Mouse (Mus musculus) kidney, embryonic 16.5 days (tissue): ENCODE measurements around the gene Plekhm2. TPM values are rescaled to one million over a fixed set of nuclear protein-coding genes. Genes with fewer than 3 reads are reported as not detected.

Experiments
- ATAC-seq: fragments of 200-750 bp; cut with Nextera tagmentation; 2 replicates; pipeline ENCODE4 v1.8.0; 2017; ENCODE audit warnings: moderate TSS enrichment; ENCODE audit not compliant: low FRiP score, low TSS enrichment
- H3K27ac ChIP-seq: fragments of 300-500 bp; sonication (generic); 2 replicates; pipeline ENCODE4 v1.5.1; 2014; ENCODE audit warnings: low read length
- H3K27me3 ChIP-seq: fragments of 300-500 bp; sonication (generic); 2 replicates; pipeline ENCODE4 v1.6.1; 2014; ENCODE audit warnings: low read length, control low read depth, mixed read lengths; ENCODE audit not compliant: insufficient read depth
- H3K36me3 ChIP-seq: fragments of 300-500 bp; sonication (generic); 2 replicates; pipeline ENCODE4 v1.6.1; 2014; ENCODE audit warnings: low read length, control low read depth, mixed read lengths; ENCODE audit not compliant: insufficient read depth
- H3K4me1 ChIP-seq: fragments of 300-500 bp; sonication (generic); 2 replicates; pipeline ENCODE4 v1.6.1; 2014; ENCODE audit warnings: low read length, control low read depth, mixed read lengths; ENCODE audit not compliant: insufficient read depth
- H3K4me2 ChIP-seq: fragments of 300-500 bp; sonication (generic); replicated peaks from 2 replicates; pipeline ENCODE4 v1.6.1; 2014; ENCODE audit warnings: low read depth, low read length
- H3K4me3 ChIP-seq: fragments of 300-500 bp; sonication (generic); 2 replicates; pipeline ENCODE4 v1.5.1; 2014; ENCODE audit warnings: mild to moderate bottlenecking, low read length
- H3K9ac ChIP-seq: fragments of 300-500 bp; sonication (generic); replicated peaks from 2 replicates; pipeline ENCODE4 v1.6.1; 2014; ENCODE audit warnings: low read length
- H3K9me3 ChIP-seq: fragments of 300-500 bp; sonication (generic); 2 replicates; pipeline ENCODE4 v1.6.1; 2016; ENCODE audit warnings: low read length, control low read depth
- WGBS: fragments of 180-500 bp; shearing (Covaris S2); extraction: QIAGEN DNeasy Blood & Tissue Kit; methylation state at CpG from one replicate; pipeline ENCODE4 v1.1.7; 2014; 5-methylcytosine and 5-hydroxymethylcytosine counted together
- polyA plus RNA-seq: library from polyadenylated mRNA; unstranded; fragments of >200 nt; fragmentation: Nextera tagmentation; extraction: Ambion mirVana; gene quantifications from 2 replicates; pipeline ENCODE4 v1.2.1, GENCODE M21; 2015

Gene Plekhm2
- polyA plus RNA-seq, 1 experiment from 2014 or later: 6.4 TPM

DNA sequence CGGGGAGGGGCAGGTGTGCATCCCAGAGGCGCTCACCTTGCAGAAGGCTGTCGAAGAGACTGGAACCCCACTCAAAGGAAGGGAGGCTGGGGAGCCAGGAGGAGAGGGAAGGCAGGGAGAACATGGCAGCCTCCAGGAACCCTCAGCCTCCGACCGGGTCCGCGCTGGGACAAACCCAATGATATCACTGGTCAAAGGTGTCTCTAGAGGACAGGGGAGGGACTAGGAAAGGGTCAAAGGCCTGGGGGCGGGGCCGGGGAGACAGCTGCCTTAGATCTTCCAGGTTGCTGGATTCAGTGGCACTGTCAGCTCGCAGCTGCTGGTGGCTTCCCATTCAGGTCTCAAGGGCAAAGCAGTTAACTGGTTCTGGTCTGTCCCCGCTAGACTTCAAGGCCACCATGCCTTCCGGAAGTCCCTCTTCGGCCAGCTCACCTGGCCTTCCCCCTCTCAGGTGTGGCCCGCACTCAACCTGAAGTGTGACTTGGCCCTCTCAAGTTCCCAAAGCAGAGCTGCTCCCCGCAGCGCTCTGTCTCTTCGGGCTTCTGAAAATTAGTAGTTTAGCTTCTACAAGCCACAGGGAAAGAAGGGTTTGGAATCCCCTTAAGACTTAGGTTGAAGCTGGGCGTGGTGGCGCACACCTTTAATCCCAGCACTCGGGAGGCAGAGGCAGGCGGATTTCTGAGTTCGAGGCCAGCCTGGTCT lies 46.7 kb downstream of the Plekhm2 start:
- ATAC-seq: peak; percentile 47

GRCm38 (mm10) chr4:141617299-141617698 lies 47.4 kb downstream of the Plekhm2 start:
- Histone ChIP-seq H3K4me3 (peak overlapping the region; percentile 43), H3K27me3 (no peaks in the 10 kb centered on the region), H3K4me2 (peak overlapping the region; percentile 61), H3K36me3 (no peaks in the 10 kb centered on the region), H3K9ac (peak overlapping the region; percentile 66), H3K4me1 (peaks cover 17% of the 10 kb centered on the region), H3K27ac (no peak overlapping the region), H3K9me3 (no peaks in the 10 kb centered on the region)
- whole genome bisulfite sequencing: 5% methylated on average over 20 of the region's 20 CpGs
- peak; percentile 60; the same call in 1 of the 2 replicates for ATAC-seq

More for the DNA sequence above, 46.7 kb downstream of the Plekhm2 start:
- Histone ChIP-seq H3K9ac (peak overlapping the region; percentile 66), H3K4me1 (peaks cover 17% of the 10 kb centered on the region), H3K9me3 (no peaks in the 10 kb centered on the region), H3K27me3 (no peaks in the 10 kb centered on the region), H3K4me3 (peak overlapping the region; percentile 43), H3K36me3 (no peaks in the 10 kb centered on the region), H3K4me2 (peak overlapping the region; percentile 61), H3K27ac (no peak overlapping the region)
- 12% methylated on average over 22 of the region's 22 CpGs for WGBS

- no peak for ATAC-seq
- Histone ChIP-seq H3K4me2 (no peak overlapping the region), H3K4me1 (peaks cover 17% of the 10 kb centered on the region), H3K9ac (no peak overlapping the region), H3K36me3 (no peaks in the 10 kb centered on the region), H3K9me3 (no peaks in the 10 kb centered on the region), H3K4me3 (no peak overlapping the region), H3K27me3 (no peaks in the 10 kb centered on the region), H3K27ac (no peak overlapping the region)
- 69% methylated on average over 6 of the region's 6 CpGs for WGBS
These were observed 47.9 kb downstream of the Plekhm2 start for GRCm38 (mm10) chr4:141616811-141617210.

DNA sequence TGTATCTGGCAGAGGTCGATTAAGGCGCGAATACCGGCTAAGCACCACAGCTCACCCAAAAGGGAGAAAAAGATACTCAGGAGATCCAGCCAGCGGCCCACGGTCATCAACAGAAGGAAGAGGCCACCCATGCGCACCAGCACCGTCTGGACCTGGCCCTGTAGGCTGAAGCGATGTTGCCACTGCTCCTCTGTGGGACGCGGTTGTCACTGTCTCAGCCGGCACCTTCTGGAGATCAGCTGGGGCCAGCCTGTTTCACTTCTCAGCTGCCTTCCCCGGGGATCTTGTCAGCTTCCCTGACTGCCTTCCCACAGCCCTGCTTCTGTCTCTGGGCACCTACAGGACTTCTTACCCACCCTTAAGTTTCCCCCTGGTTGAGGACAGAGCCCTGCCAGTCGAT lies 49.8 kb downstream of the Plekhm2 start:
- H3K4me1 ChIP-seq: peaks cover 17% of the 10 kb centered on the region
- H3K9ac ChIP-seq: no peak overlapping the region
- no peak overlapping the region for H3K27ac ChIP-seq
- WGBS: 85% methylated on average over 14 of the region's 14 CpGs
- no peak for ATAC-seq
- H3K36me3 ChIP-seq: no peaks in the 10 kb centered on the region
- no peaks in the 10 kb centered on the region for H3K9me3 ChIP-seq
- H3K27me3 ChIP-seq: no peaks in the 10 kb centered on the region
- no peak overlapping the region for H3K4me2 ChIP-seq
- no peak overlapping the region for H3K4me3 ChIP-seq

DNA sequence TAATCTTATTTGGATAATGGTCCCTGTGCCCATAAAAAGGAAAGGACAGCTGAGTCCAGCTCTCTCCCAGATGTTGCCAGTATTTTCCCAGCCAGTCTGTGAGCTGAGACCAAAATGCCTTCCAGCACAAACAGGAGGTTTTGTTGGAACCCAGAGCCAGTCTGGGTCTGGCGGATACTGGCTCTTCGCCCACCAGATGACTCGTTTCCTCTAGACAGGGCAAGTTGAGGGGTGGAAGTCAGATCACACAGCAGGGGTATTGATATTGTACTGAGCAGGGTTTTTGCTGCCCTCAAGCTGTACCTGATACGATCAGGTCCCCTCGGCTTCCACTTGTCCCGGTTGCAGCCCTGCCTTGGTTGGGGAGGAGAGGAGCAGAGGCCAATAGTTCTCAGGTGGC lies 55.2 kb downstream of the Plekhm2 start:
- H3K4me3 ChIP-seq: no peak overlapping the region
- no peak overlapping the region for H3K27ac ChIP-seq
- H3K4me1 ChIP-seq: peaks cover 3% of the 10 kb centered on the region
- H3K27me3 ChIP-seq: no peaks in the 10 kb centered on the region
- 0 out of 2 replicates have a peak overlapping the region, but pooled peaks have one; percentile 17 for H3K9ac ChIP-seq
- H3K4me2 ChIP-seq: no peak overlapping the region
- H3K36me3 ChIP-seq: no peaks in the 10 kb centered on the region
- no peak for ATAC-seq
- WGBS: 70% methylated on average over 6 of the region's 6 CpGs
- H3K9me3 ChIP-seq: peaks cover 4% of the 10 kb centered on the region

DNA sequence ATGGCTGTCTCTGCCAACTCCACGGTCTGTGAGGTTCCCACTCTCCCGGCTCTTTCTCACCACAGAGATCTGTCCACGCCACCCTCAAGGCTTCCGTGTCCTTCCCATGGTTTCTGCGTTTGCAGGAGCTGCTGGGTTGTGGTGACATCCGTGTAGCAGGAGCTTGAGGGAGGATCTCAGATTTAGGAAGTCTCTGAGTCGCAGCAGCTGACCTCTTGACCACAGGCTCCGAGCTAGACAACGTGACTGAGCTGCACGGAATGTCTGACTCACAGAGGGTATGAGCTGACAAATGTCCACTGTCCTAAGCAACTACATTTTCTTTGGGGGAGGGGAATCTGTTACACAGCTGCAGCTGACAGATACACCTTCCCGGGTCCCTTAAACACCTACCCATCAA lies 58.8 kb downstream of the Plekhm2 start, which contains the start of gene Fblim1:
Fblim1 (minus strand) TSS at position 236 of the 400 bp plus-strand sequence.
- no peak within 1 kb of the TSS for H3K4me3 ChIP-seq
- no peak within 1 kb of the TSS for H3K4me2 ChIP-seq
- H3K27ac ChIP-seq: peak within 1 kb of the TSS; percentile 74
- WGBS: 69% methylated on average over 11 of the region's 11 CpGs
- peaks cover 13% of the 10 kb centered on the region for H3K4me1 ChIP-seq
- H3K9me3 ChIP-seq: peaks cover 4% of the 10 kb centered on the region
- ATAC-seq: no peak
- H3K9ac ChIP-seq: no peak within 1 kb of the TSS
- H3K27me3 ChIP-seq: no peaks in the 10 kb centered on the region
- no peaks in the 10 kb centered on the region for H3K36me3 ChIP-seq

- Histone ChIP-seq H3K4me3 (no peak overlapping the region), H3K27ac (peak overlapping the region; percentile 74; the same call in 1 of the 2 replicates), H3K4me1 (peaks cover 15% of the 10 kb centered on the region), H3K9me3 (peaks cover 4% of the 10 kb centered on the region), H3K9ac (no peak overlapping the region), H3K4me2 (no peak overlapping the region), H3K27me3 (no peaks in the 10 kb centered on the region), H3K36me3 (no peaks in the 10 kb centered on the region)
- WGBS: 90% methylated on average over 5 of the region's 5 CpGs
- ATAC-seq: no peak
These were observed 59.3 kb downstream of the Plekhm2 start for GRCm38 (mm10) chr4:141605421-141605820.

DNA sequence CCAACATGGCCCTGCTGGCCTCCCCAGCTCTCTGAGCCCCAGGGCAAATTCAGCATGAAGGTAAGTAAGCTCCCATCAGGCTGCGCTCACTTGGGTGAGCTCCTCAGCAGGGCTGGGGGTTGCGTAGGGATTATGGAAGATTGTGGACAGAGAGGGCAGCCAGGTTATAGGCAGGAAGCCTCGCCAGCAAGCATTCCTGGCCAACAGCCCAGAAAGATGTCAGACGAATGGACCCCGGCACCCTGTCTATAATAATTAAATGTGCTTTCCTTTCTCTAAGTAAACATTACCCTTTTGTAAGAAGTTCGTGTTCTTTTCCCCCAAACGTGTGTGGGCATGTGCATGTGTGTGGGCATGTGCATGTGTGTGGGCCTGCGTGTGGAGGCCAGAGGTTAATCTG lies 60.2 kb downstream of the Plekhm2 start:
- WGBS: 42% methylated on average over 8 of the region's 8 CpGs
- Histone ChIP-seq H3K4me2 (no peak overlapping the region), H3K4me1 (peaks cover 22% of the 10 kb centered on the region), H3K27ac (peak overlapping the region; percentile 74), H3K4me3 (no peak overlapping the region), H3K9ac (0 out of 2 replicates have a peak overlapping the region, but pooled peaks have one; percentile 7), H3K27me3 (no peaks in the 10 kb centered on the region), H3K36me3 (no peaks in the 10 kb centered on the region), H3K9me3 (peaks cover 4% of the 10 kb centered on the region)
- ATAC-seq: peak; percentile 32; the same call in 1 of the 2 replicates

DNA sequence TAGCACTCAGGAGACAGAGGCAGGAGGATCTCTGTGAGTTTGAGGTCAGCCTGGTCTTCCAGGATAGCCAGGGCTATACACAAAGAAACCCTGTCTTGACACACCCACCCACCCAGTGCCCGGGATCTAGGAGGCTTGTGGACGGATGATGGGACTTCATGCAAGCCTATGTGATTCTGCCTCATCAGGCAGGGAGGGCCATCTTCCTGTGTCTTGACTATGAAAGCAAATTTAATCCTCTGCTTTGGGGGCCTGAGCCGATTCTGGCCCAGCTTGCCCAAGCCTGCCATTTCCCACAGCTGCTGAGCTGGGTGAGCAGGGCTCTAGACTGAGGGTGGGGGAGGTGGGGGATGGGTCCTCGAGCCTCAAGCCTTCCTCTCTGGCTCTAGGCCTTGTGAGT lies 60.8 kb downstream of the Plekhm2 start:
- 80% methylated on average over 4 of the region's 4 CpGs for WGBS
- H3K4me2 ChIP-seq: no peak overlapping the region
- peak overlapping the region; percentile 74 for H3K27ac ChIP-seq
- no peaks in the 10 kb centered on the region for H3K36me3 ChIP-seq
- H3K4me3 ChIP-seq: no peak overlapping the region
- no peak overlapping the region for H3K9ac ChIP-seq
- H3K9me3 ChIP-seq: peaks cover 4% of the 10 kb centered on the region
- H3K4me1 ChIP-seq: peaks cover 23% of the 10 kb centered on the region
- H3K27me3 ChIP-seq: no peaks in the 10 kb centered on the region
- no peak for ATAC-seq

GRCm38 (mm10) chr4:141602523-141603223 lies 62.0 kb downstream of the Plekhm2 start:
- Histone ChIP-seq H3K9me3 (peaks cover 4% of the 10 kb centered on the region), H3K4me1 (peaks cover 36% of the 10 kb centered on the region), H3K27ac (peak overlapping the region; percentile 58), H3K27me3 (no peaks in the 10 kb centered on the region), H3K36me3 (no peaks in the 10 kb centered on the region), H3K4me2 (no peak overlapping the region), H3K9ac (no peak overlapping the region), H3K4me3 (no peak overlapping the region)
- WGBS: 55% methylated on average over 11 of the region's 11 CpGs
- no peak for ATAC-seq
